Mouse (Mus musculus) embryo, embryonic 10 days (tissue): ENCODE data around the gene Car2.

ENCODE experiments used
- DNase-seq: peaks from one replicate; pipeline ENCODE4 v3.0.0-alpha.2; 2015; ENCODE audit warnings: low spot score

The Car2 gene

GRCm38 (mm10) chr3:14886102-14887098 is at the start of gene Car2:
Car2 (plus strand) TSS chr3:14886273.
- peak; percentile 68 for DNase-seq

- no peak for DNase-seq
Observed at GRCm38 (mm10) chr3:14838936-14839335, 47.1 kb upstream of the Car2 start.

- no peak for DNase-seq
Observed at GRCm38 (mm10) chr3:14839466-14840118, 46.5 kb upstream of the Car2 start.

GRCm38 (mm10) chr3:14848587-14849254 is 37.4 kb upstream of the Car2 start:
- DNase-seq = no peak

GRCm38 (mm10) chr3:14853966-14854365 is 32.1 kb upstream of the Car2 start:
- DNase-seq = no peak

GRCm38 (mm10) chr3:14854446-14854845 is 31.6 kb upstream of the Car2 start:
- DNase-seq = no peak

GRCm38 (mm10) chr3:14857874-14858273 is 28.2 kb upstream of the Car2 start:
- DNase-seq = no peak

GRCm38 (mm10) chr3:14860291-14860690 is 25.8 kb upstream of the Car2 start:
- no peak for DNase-seq

- DNase-seq = no peak
Observed at GRCm38 (mm10) chr3:14861165-14861564, 24.9 kb upstream of the Car2 start.

GRCm38 (mm10) chr3:14861787-14862186 is 24.3 kb upstream of the Car2 start:
- DNase-seq = no peak

GRCm38 (mm10) chr3:14862654-14863021 is 23.4 kb upstream of the Car2 start:
- peak; percentile 60 for DNase-seq

- peak; percentile 79 for DNase-seq
Observed at GRCm38 (mm10) chr3:14863022-14863711, 22.9 kb upstream of the Car2 start, which contains the start of gene Car3. Car3 (plus strand) TSS chr3:14863512.

- DNase-seq = no peak
Observed at GRCm38 (mm10) chr3:14863922-14864321, 22.2 kb upstream of the Car2 start.

- DNase-seq = no peak
Observed at GRCm38 (mm10) chr3:14865941-14866340, 20.1 kb upstream of the Car2 start.

GRCm38 (mm10) chr3:14869779-14870178 is 16.3 kb upstream of the Car2 start:
- DNase-seq = peak; percentile 77

GRCm38 (mm10) chr3:14870528-14870927 is 15.5 kb upstream of the Car2 start:
- DNase-seq = no peak

GRCm38 (mm10) chr3:14871386-14871785 is 14.7 kb upstream of the Car2 start:
- DNase-seq = no peak

GRCm38 (mm10) chr3:14874402-14875040 is 11.6 kb upstream of the Car2 start:
- peak; percentile 63 for DNase-seq

- no peak for DNase-seq
Observed at GRCm38 (mm10) chr3:14876325-14876918, 9.7 kb upstream of the Car2 start.

GRCm38 (mm10) chr3:14877251-14877909 is 8.7 kb upstream of the Car2 start:
- DNase-seq = no peak
